Mouse (Mus musculus) myocyte (in vitro differentiated cells): ENCODE results near the gene Mical3.

Experiments
- CEBPB ChIP-seq: IDR thresholded peaks from 2 replicates; pipeline ENCODE4 v1.6.1; 2011; ENCODE audit warnings: mild to moderate bottlenecking, moderate library complexity; ENCODE audit not compliant: poor library complexity, insufficient read depth, severe bottlenecking
- E2F4 ChIP-seq: IDR thresholded peaks from one replicate; pipeline ENCODE4 v1.6.1; 2011; ENCODE audit warnings: mild to moderate bottlenecking, control low read depth, moderate library complexity; ENCODE audit not compliant: insufficient read depth
- MAX ChIP-seq: IDR thresholded peaks from one replicate; pipeline ENCODE4 v1.6.1; 2011; ENCODE audit warnings: low read depth, mild to moderate bottlenecking, control low read depth
- MYOD1 ChIP-seq, 3 experiments: IDR thresholded peaks; one replicate each; pipeline ENCODE4 v1.6.1; 2011; ENCODE audit warnings: control low read depth in 2 of 3, low read depth in 2 of 3, mild to moderate bottlenecking in 2 of 3, moderate library complexity in 1 of 3; ENCODE audit not compliant: insufficient read length in 2 of 3, control insufficient read depth in 1 of 3
- POLR2A ChIP-seq: IDR thresholded peaks from one replicate; pipeline ENCODE4 v1.6.1; 2011; ENCODE audit warnings: low read depth, mild to moderate bottlenecking, control low read depth, moderate library complexity; ENCODE audit not compliant: insufficient read length
- POLR2AphosphoS2 ChIP-seq: IDR thresholded peaks from one replicate; pipeline ENCODE4 v1.6.1; 2011; ENCODE audit warnings: low read depth, control low read depth; ENCODE audit not compliant: insufficient read length
- SRF ChIP-seq: IDR thresholded peaks from one replicate; pipeline ENCODE4 v1.6.1; 2011; ENCODE audit warnings: low read depth; ENCODE audit not compliant: control insufficient read depth, insufficient read length
- TCF12 ChIP-seq: IDR thresholded peaks from one replicate; pipeline ENCODE4 v1.6.1; 2011; ENCODE audit warnings: mild to moderate bottlenecking, control low read depth; ENCODE audit not compliant: poor library complexity, insufficient read depth, severe bottlenecking
- USF1 ChIP-seq: IDR thresholded peaks from one replicate; pipeline ENCODE4 v1.6.1; 2011; ENCODE audit warnings: low read depth, mild to moderate bottlenecking, control low read depth, moderate library complexity

GRCm38 (mm10) chr6:121120776-121121175 is 10.0 kb downstream of the Mical3 start:
- TF ChIP-seq MYOD1 (IDR thresholded peaks at IDR 0.05; ENCODE audit: control insufficient read depth in 1 of 3, insufficient read length in 2 of 3, low read depth in 2 of 3): no peak
- no peak for TF ChIP-seq MAX
- TF ChIP-seq USF1: no peak
- TF ChIP-seq POLR2AphosphoS2: no peak
- no peak for TF ChIP-seq TCF12
- no peak for TF ChIP-seq POLR2A
- TF ChIP-seq CEBPB: no peak
- TF ChIP-seq E2F4: no peak
- TF ChIP-seq SRF: no peak
